Mouse (Mus musculus) liver, postnatal 0 days (tissue): Measurements from ENCODE around the gene Cyp1a1.

Experiments used
- CTCF ChIP-seq: sonication (generic); IDR thresholded peaks from 2 replicates; pipeline ENCODE4 v1.5.1; 2016; ENCODE audit warnings: antibody characterized with exemption, low read depth
- EP300 ChIP-seq: IDR thresholded peaks from 2 replicates; pipeline ENCODE4 v1.6.1; 2016; ENCODE audit warnings: antibody characterized with exemption, low read depth, mild to moderate bottlenecking

GRCm38 (mm10) chr9:57688158-57688557, 430 bp downstream of the Cyp1a1 start:
- TF ChIP-seq CTCF (peak; percentile 65), EP300 (no peak)
